In the genomic region with DNA sequence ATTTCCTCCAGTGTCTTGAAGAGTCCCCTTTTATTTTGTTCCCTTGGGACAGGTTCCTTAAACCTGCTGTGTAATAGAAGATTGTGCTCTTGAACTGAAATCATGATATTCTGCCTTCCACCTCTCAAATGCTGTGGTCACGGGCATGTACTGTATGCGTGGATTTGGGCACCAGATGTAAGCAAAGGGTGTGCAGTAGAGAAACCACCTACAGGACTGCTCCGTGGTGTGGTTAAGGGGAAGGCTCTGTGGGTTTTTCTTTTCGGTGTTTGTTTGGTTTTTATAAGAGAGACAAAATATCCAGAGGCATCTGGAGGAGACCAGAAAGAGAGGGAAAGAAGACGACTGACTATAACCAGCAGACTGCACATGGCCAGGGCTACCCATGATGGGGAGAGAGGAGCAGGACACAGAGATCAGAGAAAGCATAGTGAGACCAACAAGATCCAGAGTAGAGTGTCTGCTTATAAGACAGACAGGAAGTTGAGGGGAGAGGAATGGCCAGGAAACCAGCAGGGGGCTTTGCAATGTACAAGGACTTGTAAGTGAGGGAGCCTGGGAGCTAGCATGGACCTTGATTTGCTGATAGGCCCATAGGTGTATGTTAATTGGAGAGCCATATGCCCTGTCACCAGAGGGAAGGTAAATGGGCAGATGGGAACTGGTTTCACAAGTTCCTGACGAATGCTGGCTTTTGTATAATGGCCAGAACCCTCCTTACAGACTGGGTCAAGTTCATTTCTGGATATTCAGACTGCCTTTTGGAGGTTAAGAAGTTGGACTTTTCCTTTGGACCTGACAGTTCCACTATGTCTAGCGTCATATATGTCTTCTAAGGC, we compare ENCODE assay signal across 17 mouse cellular contexts.
DNase-seq lines count a peak whose midpoint lies in the region; ATAC-seq and TF ChIP-seq lines count a peak whose summit lies in the region.
"Had no signal": no experiment of that assay in that cellular context is flagged by ENCODE, and none has a peak within 500 bp of the region (broad histone marks: within the 10 kb centered on the region; RNA-seq: fewer than 3 reads in every experiment).

No protein-coding gene starts in this region.

- 64% methylated on average over 7 of the region's 7 CpGs for WGBS in lung, postnatal 0 days
- WGBS in limb, embryonic 11.5 days, result 75% methylated on average over 7 of the region's 7 CpGs
- WGBS in intestine, postnatal 0 days, result 67% methylated on average over 7 of the region's 7 CpGs
- WGBS in embryonic facial prominence, embryonic 10.5 days, result 80% methylated on average over 7 of the region's 7 CpGs

- no peak for DNase-seq in cerebellum, postnatal 25 days
- no peak for DNase-seq in lung, postnatal 0 days (ENCODE audit: low spot score)
- no peak for DNase-seq in lung, postnatal 4 days
- DNase-seq in limb, embryonic 11.5 days (ENCODE audit: low spot score), result no peak
- no peak for DNase-seq in embryonic facial prominence, embryonic 10.5 days (ENCODE audit: low spot score)
- DNase-seq in spleen, adult 12 weeks (ENCODE audit: low spot score), result no peak
- DNase-seq: cerebellum, adult 9-11 months; heart, postnatal 4 days; layer of hippocampus, adult 9-11 months; lung, postnatal 10 days; right cerebral cortex, postnatal 25 days had no signal

- no peaks in the 10 kb centered on the region for H3K9me3 ChIP-seq in lung, postnatal 0 days (ENCODE audit: low read length)
- H3K9me3 ChIP-seq in limb, embryonic 11.5 days (ENCODE audit: control insufficient read depth, low read length), result no peaks in the 10 kb centered on the region
- H3K9me3 ChIP-seq in intestine, postnatal 0 days (ENCODE audit: control insufficient read depth), result no peaks in the 10 kb centered on the region
- no peaks in the 10 kb centered on the region for H3K9me3 ChIP-seq in embryonic facial prominence, embryonic 10.5 days
- H3K9me3 ChIP-seq: heart, embryonic 13.5 days; liver, embryonic 15.5 days had no signal

- no peak overlapping the region for H3K4me3 ChIP-seq in lung, postnatal 0 days (ENCODE audit: low read depth, low read length)
- H3K4me3 ChIP-seq in limb, embryonic 11.5 days (ENCODE audit: low read depth, low read length), result no peak overlapping the region
- no peak overlapping the region for H3K4me3 ChIP-seq in intestine, postnatal 0 days (ENCODE audit: low read depth, low read length)
- H3K4me3 ChIP-seq in embryonic facial prominence, embryonic 10.5 days, result no peak overlapping the region
- H3K4me3 ChIP-seq: heart, embryonic 13.5 days; liver, embryonic 15.5 days had no signal

- peak; percentile 21; the same call in 1 of the 2 replicates for TF ChIP-seq CTCF in lung, postnatal 0 days (IDR thresholded peaks at IDR 0.05)
- TF ChIP-seq CTCF in intestine, postnatal 0 days (IDR thresholded peaks at IDR 0.05; ENCODE audit: low read depth), result no peak

- H3K36me3 ChIP-seq in lung, postnatal 0 days (ENCODE audit: insufficient read depth, low read length), result no peaks in the 10 kb centered on the region
- H3K36me3 ChIP-seq in limb, embryonic 11.5 days (ENCODE audit: control insufficient read depth, insufficient read depth, low read length), result no peaks in the 10 kb centered on the region
- no peaks in the 10 kb centered on the region for H3K36me3 ChIP-seq in intestine, postnatal 0 days (ENCODE audit: control insufficient read depth, insufficient read depth)
- no peaks in the 10 kb centered on the region for H3K36me3 ChIP-seq in embryonic facial prominence, embryonic 10.5 days (replicated peaks)
- H3K36me3 ChIP-seq: heart, embryonic 13.5 days; liver, embryonic 15.5 days had no signal

- H3K27ac ChIP-seq in lung, postnatal 0 days (ENCODE audit: low read length), result no peak overlapping the region
- peak overlapping the region; percentile 36; the same call in 1 of the 2 replicates for H3K27ac ChIP-seq in limb, embryonic 11.5 days (replicated peaks; ENCODE audit: low read depth, low read length)
- H3K27ac ChIP-seq in intestine, postnatal 0 days (ENCODE audit: low read depth, low read length), result no peak overlapping the region
- no peak overlapping the region for H3K27ac ChIP-seq in embryonic facial prominence, embryonic 10.5 days (replicated peaks)
- H3K27ac ChIP-seq: heart, embryonic 13.5 days; liver, embryonic 15.5 days had no signal

- H3K9ac ChIP-seq in lung, postnatal 0 days (replicated peaks; ENCODE audit: low read depth), result no peak overlapping the region
- no peak overlapping the region for H3K9ac ChIP-seq in limb, embryonic 11.5 days (ENCODE audit: low read length)
- H3K9ac ChIP-seq in intestine, postnatal 0 days (ENCODE audit: low read depth, low read length), result no peak overlapping the region
- H3K9ac ChIP-seq: heart, embryonic 13.5 days; liver, embryonic 15.5 days had no signal

- H3K4me2 ChIP-seq in lung, postnatal 0 days (replicated peaks; ENCODE audit: low read depth, low read length), result no peak overlapping the region
- no peak overlapping the region for H3K4me2 ChIP-seq in limb, embryonic 11.5 days (ENCODE audit: low read depth, severe bottlenecking)
- no peak overlapping the region for H3K4me2 ChIP-seq in intestine, postnatal 0 days (replicated peaks; ENCODE audit: low read depth)
- H3K4me2 ChIP-seq: heart, embryonic 13.5 days; liver, embryonic 15.5 days had no signal

- no peaks in the 10 kb centered on the region for H3K4me1 ChIP-seq in lung, postnatal 0 days (ENCODE audit: insufficient read depth, low read depth, low read length)
- peaks cover 34% of the 10 kb centered on the region for H3K4me1 ChIP-seq in limb, embryonic 11.5 days (ENCODE audit: control insufficient read depth, insufficient read depth, low read length)
- no peaks in the 10 kb centered on the region for H3K4me1 ChIP-seq in intestine, postnatal 0 days (replicated peaks; ENCODE audit: control insufficient read depth, insufficient read depth, low read length)
- peaks cover 57% of the 10 kb centered on the region for H3K4me1 ChIP-seq in embryonic facial prominence, embryonic 10.5 days
- H3K4me1 ChIP-seq: liver, embryonic 15.5 days had no signal

- no peaks in the 10 kb centered on the region for H3K27me3 ChIP-seq in lung, postnatal 0 days (replicated peaks; ENCODE audit: insufficient read depth, low read length)
- H3K27me3 ChIP-seq in limb, embryonic 11.5 days (ENCODE audit: control insufficient read depth, insufficient read depth, low read length), result no peaks in the 10 kb centered on the region
- H3K27me3 ChIP-seq in intestine, postnatal 0 days (replicated peaks; ENCODE audit: control insufficient read depth, insufficient read depth, low read length), result no peaks in the 10 kb centered on the region
- H3K27me3 ChIP-seq in embryonic facial prominence, embryonic 10.5 days (replicated peaks; ENCODE audit: low read depth, poor library complexity, severe bottlenecking), result 0 out of 2 replicates have a peak, but pooled peaks cover 4% of the 10 kb centered on the region
- H3K27me3 ChIP-seq: heart, embryonic 13.5 days; liver, embryonic 15.5 days had no signal

- no peak for TF ChIP-seq EP300 in lung, postnatal 0 days (IDR thresholded peaks at IDR 0.05)

- peak; percentile 62 for ATAC-seq in cerebellum, adult (ENCODE audit: insufficient number of reproducible peaks, low FRiP score, low TSS enrichment)
- ATAC-seq in lung, postnatal 0 days, result no peak
- no peak for ATAC-seq in limb, embryonic 11.5 days (ENCODE audit: insufficient number of reproducible peaks, low FRiP score, low TSS enrichment, low read depth)
- ATAC-seq in intestine, postnatal 0 days, result no peak
- ATAC-seq: forebrain, embryonic 14.5 days; hindbrain, embryonic 16.5 days had no signal
